25 mouse cellular contexts compared by ENCODE assay signal in genomic region chr17:84943033-84943393, GRCm38 (mm10). TPM values are rescaled to one million over a fixed set of nuclear protein-coding genes. Genes with fewer than 3 reads are reported as not detected.
DNase-seq lines count a peak whose midpoint lies in the region; ATAC-seq and TF ChIP-seq lines count a peak whose summit lies in the region.
"Had no signal": no experiment of that assay in that cellular context is flagged by ENCODE, and none has a peak within 500 bp of the region (broad histone marks: within the 10 kb centered on the region; RNA-seq: fewer than 3 reads in every experiment).

No protein-coding gene starts in this region.

- no peak overlapping the region; the same call in 1 of the 2 replicates for H3K4me2 ChIP-seq in liver, embryonic 11.5 days
- H3K4me2 ChIP-seq in liver, postnatal 0 days (ENCODE audit: low read depth, low read length), result no peak overlapping the region
- H3K4me2 ChIP-seq: embryonic facial prominence, embryonic 12.5 days; forebrain, embryonic 13.5 days; intestine, embryonic 15.5 days; lung, embryonic 15.5 days; neural tube, embryonic 15.5 days; stomach, embryonic 15.5 days had no signal

- H3K27me3 ChIP-seq in G1E (ENCODE audit: insufficient read depth, low read length), result no peaks in the 10 kb centered on the region
- H3K27me3 ChIP-seq in liver, embryonic 11.5 days (replicated peaks; ENCODE audit: control insufficient read depth, insufficient read depth, low read length), result no peaks in the 10 kb centered on the region
- no peaks in the 10 kb centered on the region for H3K27me3 ChIP-seq in liver, postnatal 0 days (ENCODE audit: insufficient read depth, low read length)
- H3K27me3 ChIP-seq: embryonic facial prominence, embryonic 12.5 days; forebrain, embryonic 13.5 days; intestine, embryonic 15.5 days; lung, embryonic 15.5 days; neural tube, embryonic 15.5 days; stomach, embryonic 15.5 days had no signal

- H3K4me1 ChIP-seq in G1E (ENCODE audit: insufficient read depth, low read depth, low read length), result peaks cover 20% of the 10 kb centered on the region
- peaks cover 18% of the 10 kb centered on the region for H3K4me1 ChIP-seq in liver, embryonic 11.5 days (replicated peaks; ENCODE audit: control insufficient read depth, insufficient read depth, low read length)
- peaks cover 27% of the 10 kb centered on the region for H3K4me1 ChIP-seq in liver, postnatal 0 days (ENCODE audit: insufficient read depth)
- H3K4me1 ChIP-seq: embryonic facial prominence, embryonic 12.5 days; forebrain, embryonic 13.5 days; hindbrain, embryonic 10.5 days; intestine, embryonic 15.5 days; lung, embryonic 15.5 days; neural tube, embryonic 15.5 days; stomach, embryonic 15.5 days had no signal

- no peak for TF ChIP-seq EP300 in liver, postnatal 0 days (IDR thresholded peaks at IDR 0.05; ENCODE audit: low read depth)

- peaks cover 7% of the 10 kb centered on the region for H3K9me3 ChIP-seq in G1E (replicated peaks)
- 0 out of 2 replicates have a peak, but pooled peaks cover 3% of the 10 kb centered on the region for H3K9me3 ChIP-seq in liver, embryonic 11.5 days (ENCODE audit: control insufficient read depth, low read length)
- 0 out of 2 replicates have a peak, but pooled peaks cover 2% of the 10 kb centered on the region for H3K9me3 ChIP-seq in liver, postnatal 0 days (ENCODE audit: low read length)
- H3K9me3 ChIP-seq: embryonic facial prominence, embryonic 12.5 days; forebrain, embryonic 13.5 days; hindbrain, embryonic 10.5 days; intestine, embryonic 15.5 days; lung, embryonic 15.5 days; neural tube, embryonic 15.5 days; stomach, embryonic 15.5 days had no signal

- no peak overlapping the region for H3K4me3 ChIP-seq in G1E (ENCODE audit: low read depth, low read length)
- H3K4me3 ChIP-seq in liver, embryonic 11.5 days (ENCODE audit: low read depth, low read length), result no peak overlapping the region
- no peak overlapping the region for H3K4me3 ChIP-seq in liver, postnatal 0 days (ENCODE audit: low read depth, low read length)
- H3K4me3 ChIP-seq: embryonic facial prominence, embryonic 12.5 days; erythroblast, embryonic 14.5 days; forebrain, embryonic 13.5 days; heart, adult 2 months; hindbrain, embryonic 10.5 days; intestine, embryonic 15.5 days; lung, embryonic 15.5 days; neural tube, embryonic 15.5 days; stomach, embryonic 15.5 days had no signal

- ATAC-seq in G1E (ENCODE audit: extremely low read depth, insufficient number of reproducible peaks, low FRiP score, poor library complexity, severe bottlenecking), result peak; percentile 30; the same call in 1 of the 2 replicates
- 0 out of 2 replicates have a peak, but pooled peaks have one; percentile 51 for ATAC-seq in liver, embryonic 11.5 days (replicated peaks; ENCODE audit: low FRiP score)
- no peak for ATAC-seq in liver, postnatal 0 days
- ATAC-seq: CD4-positive, CD25-positive, alpha-beta regulatory T cell, adult 4 months; forebrain, embryonic 13.5 days; hindbrain, embryonic 16.5 days had no signal

- WGBS in liver, embryonic 11.5 days, result 50% methylated on average over 2 of the region's 2 CpGs
- 54% methylated on average over 2 of the region's 2 CpGs for WGBS in liver, postnatal 0 days (ENCODE audit: insufficient replicate concordance)

- peak overlapping the region; percentile 89 for H3K27ac ChIP-seq in liver, embryonic 11.5 days (ENCODE audit: low read depth, low read length)
- peak overlapping the region; percentile 66 for H3K27ac ChIP-seq in liver, postnatal 0 days (ENCODE audit: low read depth)
- H3K27ac ChIP-seq: embryonic facial prominence, embryonic 12.5 days; forebrain, embryonic 13.5 days; heart, adult 2 months; hindbrain, embryonic 10.5 days; intestine, embryonic 15.5 days; lung, embryonic 15.5 days; neural tube, embryonic 15.5 days; stomach, embryonic 15.5 days had no signal

- H3K9ac ChIP-seq in liver, embryonic 11.5 days (ENCODE audit: low read depth, low read length), result no peak overlapping the region
- H3K9ac ChIP-seq in liver, postnatal 0 days (replicated peaks), result no peak overlapping the region
- H3K9ac ChIP-seq: embryonic facial prominence, embryonic 12.5 days; forebrain, embryonic 13.5 days; intestine, embryonic 15.5 days; lung, embryonic 15.5 days; neural tube, embryonic 15.5 days; stomach, embryonic 15.5 days had no signal

- TF ChIP-seq CTCF in G1E (IDR thresholded peaks at IDR 0.05; ENCODE audit: low read depth, low read length), result no peak
- no peak for TF ChIP-seq CTCF in liver, postnatal 0 days (IDR thresholded peaks at IDR 0.05; ENCODE audit: low read depth)

- DNase-seq in heart, adult 11 months, result peak; percentile 27
- DNase-seq in heart, adult 9 months (ENCODE audit: low spot score in 2 of 2), result no peak
- no peak for DNase-seq in G1E (ENCODE audit: low spot score)
- no peak for DNase-seq in liver, embryonic 11.5 days (ENCODE audit: low spot score)
- DNase-seq in liver, postnatal 0 days, result no peak
- DNase-seq in embryo, embryonic 10.5 days (ENCODE audit: low spot score), result no peak
- DNase-seq in frontal cortex, adult 2 months (ENCODE audit: extremely low spot score in 1 of 2, low spot score in 1 of 2), result no peak
- DNase-seq: adrenal gland, adult 2 months; cerebellum, adult 11-12 months; cerebellum, postnatal 10 days; gastrocnemius, postnatal 25 days; heart, adult 2 months; kidney, adult 8-10 months; kidney, postnatal 14 days; lung, postnatal 36 days had no signal

- no peaks in the 10 kb centered on the region for H3K36me3 ChIP-seq in G1E (replicated peaks)
- no peaks in the 10 kb centered on the region for H3K36me3 ChIP-seq in liver, embryonic 11.5 days (ENCODE audit: control insufficient read depth, insufficient read depth, low read length)
- H3K36me3 ChIP-seq in liver, postnatal 0 days (replicated peaks; ENCODE audit: insufficient read depth, low read length), result no peaks in the 10 kb centered on the region
- H3K36me3 ChIP-seq: embryonic facial prominence, embryonic 12.5 days; hindbrain, embryonic 10.5 days; intestine, embryonic 15.5 days; lung, embryonic 15.5 days; neural tube, embryonic 15.5 days; stomach, embryonic 15.5 days had no signal

RNA-seq across cellular contexts. Expression of gene Ppm1b, which starts 13.5 kb away (rescaled TPM):
- total RNA-seq in G1E (2014; fragmentation: Nextera tagmentation) (87.6 and 145 TPM in 2 replicates), G1E (2017) (75.5 and 99.2 TPM in 2 replicates)
- polyA plus RNA-seq in G1E (2012), result 28.5 and 39.0 TPM in 2 replicates
- 73.2 and 80.0 TPM in 2 replicates for polyA plus RNA-seq in liver, embryonic 11.5 days (2014; fragmentation: Nextera tagmentation; extraction: Ambion mirVana)
- polyA plus RNA-seq in liver, postnatal 0 days (2015; fragmentation: Nextera tagmentation; extraction: Ambion mirVana), result 41.6 and 46.3 TPM in 2 replicates
- polyA plus RNA-seq in frontal cortex, adult 2 months (2012; rRNA removed), result 91.0 and 93.8 TPM in 2 replicates
